Mouse (Mus musculus) liver, postnatal 0 days (tissue): Measurements from ENCODE around the gene Sbk2.

Source experiments
- CTCF ChIP-seq: sonication (generic); IDR thresholded peaks from 2 replicates; pipeline ENCODE4 v1.5.1; 2016; ENCODE audit warnings: antibody characterized with exemption, low read depth
- EP300 ChIP-seq: IDR thresholded peaks from 2 replicates; pipeline ENCODE4 v1.6.1; 2016; ENCODE audit warnings: antibody characterized with exemption, low read depth, mild to moderate bottlenecking

DNA sequence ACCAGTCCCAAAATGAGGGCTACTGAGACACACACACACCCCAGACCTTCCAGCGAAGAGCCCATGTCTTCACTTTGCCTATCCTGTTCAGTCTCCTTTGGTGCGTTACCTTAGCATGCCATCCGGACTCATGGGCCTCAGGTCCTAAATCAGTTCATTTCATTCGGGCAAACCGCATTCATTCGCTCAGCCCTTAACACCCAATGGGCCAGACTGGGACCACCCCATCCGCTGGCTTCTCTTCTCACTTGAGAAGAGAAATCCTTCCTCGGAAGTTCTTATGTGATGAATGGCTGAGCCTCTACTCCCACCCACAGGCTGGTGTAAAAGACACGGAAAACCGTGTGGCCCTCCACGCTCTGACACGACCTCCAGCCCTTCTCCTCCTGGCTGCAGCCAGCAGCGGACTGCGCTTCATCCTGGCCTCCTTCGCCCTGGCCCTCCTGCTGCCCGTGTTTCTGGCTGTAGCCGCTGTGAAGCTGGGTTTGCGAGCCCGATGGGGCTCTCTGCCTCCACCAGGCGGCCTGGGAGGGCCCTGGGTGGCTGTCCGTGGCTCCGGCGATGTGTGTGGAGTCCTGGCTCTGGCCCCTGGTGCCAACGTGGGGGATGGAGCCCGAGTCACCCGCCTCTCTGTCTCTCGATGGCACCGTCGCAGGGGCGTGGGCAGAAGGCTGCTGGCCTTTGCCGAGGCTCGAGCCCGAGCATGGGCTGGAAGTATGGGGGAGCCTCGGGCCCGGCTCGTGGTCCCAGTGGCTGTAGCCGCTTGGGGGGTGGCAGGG lies 40.4 kb downstream of the Sbk2 start:
- TF ChIP-seq CTCF (peak; percentile 45), EP300 (no peak)
